Mouse (Mus musculus) cerebellum, adult 2 months (tissue): ENCODE measurements at regions not wholly inside any gene's neighbourhood (a gene's known extent, or its start where the extent isn't known, plus 50 kb on each side); places are given as distances from the start of the nearest gene placed in this dataset.

Experiments
- CTCF ChIP-seq: fragments of 200-500 bp; IDR thresholded peaks from 2 replicates; pipeline ENCODE4 v1.5.1; 2011; ENCODE audit warnings: low read depth, mild to moderate bottlenecking, control low read depth, low read length, moderate library complexity, borderline replicate concordance; ENCODE audit not compliant: insufficient read depth
- POLR2A ChIP-seq: fragments of 200-500 bp; IDR thresholded peaks from 2 replicates; pipeline ENCODE4 v1.6.1; 2011; ENCODE audit warnings: low read length, control low read depth, borderline replicate concordance; ENCODE audit not compliant: insufficient read depth

DNA sequence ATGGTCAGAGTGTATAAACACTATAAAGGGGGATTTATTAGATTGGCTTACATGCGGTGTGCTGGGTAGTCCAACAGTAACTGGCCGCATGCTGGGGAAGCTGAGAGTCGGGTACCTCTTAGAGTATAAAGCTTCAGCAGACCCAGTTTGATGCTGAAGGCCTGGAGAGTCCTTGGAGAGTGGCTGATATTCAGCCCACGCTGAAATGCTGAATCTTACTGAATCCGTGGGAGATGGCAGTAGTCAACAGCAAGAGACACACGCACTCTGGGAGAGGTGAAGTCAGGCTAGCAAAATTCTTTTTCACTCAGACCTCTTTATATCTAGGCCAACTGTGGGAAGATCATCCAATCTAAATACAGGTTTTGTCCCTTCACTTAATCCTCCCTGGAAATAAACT is 214.1 kb upstream of the Tsc22d2 start:
- TF ChIP-seq CTCF (no peak), POLR2A (no peak)
